Mouse (Mus musculus) erythroblast, embryonic 14.5 days (primary cell): ENCODE results near the gene Gpsm3. TPM values are rescaled to one million over a fixed set of nuclear protein-coding genes. Genes with fewer than 3 reads are reported as not detected.
A peak's percentile ranks its signal among the peaks of the same experiment; 100 is the strongest.

Source experiments
- H3K27me3 ChIP-seq: 2 replicates; pipeline ENCODE4 v1.6.1; 2012; ENCODE audit warnings: inconsistent platforms; ENCODE audit not compliant: control insufficient read depth
- H3K36me3 ChIP-seq: 2 replicates; pipeline ENCODE4 v1.6.1; 2012; ENCODE audit warnings: mild to moderate bottlenecking, inconsistent platforms; ENCODE audit not compliant: control insufficient read depth
- H3K4me1 ChIP-seq: 2 replicates; pipeline ENCODE4 v1.6.1; 2012; ENCODE audit warnings: inconsistent platforms; ENCODE audit not compliant: control insufficient read depth
- H3K4me3 ChIP-seq: replicated peaks from 2 replicates; pipeline ENCODE3; 2012; ENCODE audit warnings: moderate library complexity, mild to moderate bottlenecking, inconsistent platforms
- H3K9me3 ChIP-seq: 2 replicates; pipeline ENCODE4 v1.6.1; 2012; ENCODE audit warnings: low read length, inconsistent platforms, mixed read lengths; ENCODE audit not compliant: control insufficient read depth
- GATA1 ChIP-seq: IDR thresholded peaks from 2 replicates; pipeline ENCODE4 v1.6.1; 2012; ENCODE audit warnings: low read length, inconsistent platforms, mixed read lengths
- TAL1 ChIP-seq: IDR thresholded peaks from 3 replicates; pipeline ENCODE4 v1.6.1; 2012; ENCODE audit warnings: low read length, inconsistent platforms, mixed read lengths
- polyA plus RNA-seq: library from polyadenylated mRNA; stranded (reverse); fragments of >175 nt; gene quantifications from 2 replicates; pipeline ENCODE4 v1.2.3, GENCODE M21; 2012

Gpsm3 gene
- polyA plus RNA-seq, 1 experiment: 1.2 TPM

- Histone ChIP-seq H3K36me3 (peaks cover 40% of the 10 kb centered on the region), H3K4me1 (peaks cover 66% of the 10 kb centered on the region), H3K27me3 (no peaks in the 10 kb centered on the region), H3K4me3 (peak overlapping the region; percentile 94), H3K9me3 (no peaks in the 10 kb centered on the region)
- TF ChIP-seq GATA1 (no peak), TAL1 (no peak)
Observed at GRCm38 (mm10) chr17:34606186-34607039, 16.8 kb downstream of the Gpsm3 start.

GRCm38 (mm10) chr17:34607997-34608396 lies 18.4 kb downstream of the Gpsm3 start:
- peaks cover 47% of the 10 kb centered on the region for H3K36me3 ChIP-seq
- H3K4me1 ChIP-seq: peaks cover 56% of the 10 kb centered on the region
- TF ChIP-seq GATA1 (no peak), TAL1 (no peak)
- H3K27me3 ChIP-seq: no peaks in the 10 kb centered on the region
- no peaks in the 10 kb centered on the region for H3K9me3 ChIP-seq
- H3K4me3 ChIP-seq: no peak overlapping the region

GRCm38 (mm10) chr17:34611050-34611449 lies 21.4 kb downstream of the Gpsm3 start:
- H3K27me3 ChIP-seq: no peaks in the 10 kb centered on the region
- H3K9me3 ChIP-seq: no peaks in the 10 kb centered on the region
- peaks cover 43% of the 10 kb centered on the region for H3K4me1 ChIP-seq
- TF ChIP-seq TAL1: no peak
- TF ChIP-seq GATA1: no peak
- peaks cover 68% of the 10 kb centered on the region for H3K36me3 ChIP-seq
- no peak overlapping the region for H3K4me3 ChIP-seq

- no peak for TF ChIP-seq GATA1
- TF ChIP-seq TAL1: no peak
- H3K9me3 ChIP-seq: no peaks in the 10 kb centered on the region
- no peaks in the 10 kb centered on the region for H3K27me3 ChIP-seq
- peaks cover 23% of the 10 kb centered on the region for H3K4me1 ChIP-seq
- H3K4me3 ChIP-seq: no peak overlapping the region
- H3K36me3 ChIP-seq: peaks cover 65% of the 10 kb centered on the region
Observed at GRCm38 (mm10) chr17:34613054-34613645, 23.5 kb downstream of the Gpsm3 start.

GRCm38 (mm10) chr17:34613830-34614229 lies 24.2 kb downstream of the Gpsm3 start:
- H3K36me3 ChIP-seq: peaks cover 59% of the 10 kb centered on the region
- TF ChIP-seq GATA1: no peak
- no peak for TF ChIP-seq TAL1
- H3K27me3 ChIP-seq: no peaks in the 10 kb centered on the region
- H3K9me3 ChIP-seq: no peaks in the 10 kb centered on the region
- H3K4me1 ChIP-seq: peaks cover 17% of the 10 kb centered on the region
- H3K4me3 ChIP-seq: no peak overlapping the region

- Histone ChIP-seq H3K4me3 (no peak within 1 kb of the TSS), H3K4me1 (peaks cover 17% of the 10 kb centered on the region), H3K9me3 (no peaks in the 10 kb centered on the region), H3K27me3 (no peaks in the 10 kb centered on the region), H3K36me3 (peaks cover 51% of the 10 kb centered on the region)
- TF ChIP-seq TAL1 (no peak), GATA1 (no peak)
Observed at GRCm38 (mm10) chr17:34615871-34616270, 26.3 kb downstream of the Gpsm3 start, which contains the start of gene Egfl8. Egfl8 (minus strand) TSS chr17:34615971.

- H3K9me3 ChIP-seq: no peaks in the 10 kb centered on the region
- no peak overlapping the region for H3K4me3 ChIP-seq
- peaks cover 20% of the 10 kb centered on the region for H3K4me1 ChIP-seq
- peaks cover 30% of the 10 kb centered on the region for H3K36me3 ChIP-seq
- H3K27me3 ChIP-seq: no peaks in the 10 kb centered on the region
- TF ChIP-seq TAL1 (no peak), GATA1 (no peak)
Observed at GRCm38 (mm10) chr17:34618999-34619398, 29.4 kb downstream of the Gpsm3 start.

GRCm38 (mm10) chr17:34621006-34621405 lies 31.4 kb downstream of the Gpsm3 start:
- TF ChIP-seq GATA1: no peak
- no peak for TF ChIP-seq TAL1
- Histone ChIP-seq H3K9me3 (no peaks in the 10 kb centered on the region), H3K27me3 (no peaks in the 10 kb centered on the region), H3K4me3 (no peak overlapping the region), H3K36me3 (peaks cover 19% of the 10 kb centered on the region), H3K4me1 (peaks cover 20% of the 10 kb centered on the region)

- H3K9me3 ChIP-seq: no peaks in the 10 kb centered on the region
- peaks cover 13% of the 10 kb centered on the region for H3K36me3 ChIP-seq
- H3K4me3 ChIP-seq: no peak overlapping the region
- H3K4me1 ChIP-seq: peaks cover 41% of the 10 kb centered on the region
- no peak for TF ChIP-seq TAL1
- TF ChIP-seq GATA1: no peak
- H3K27me3 ChIP-seq: peaks cover 19% of the 10 kb centered on the region
Observed at GRCm38 (mm10) chr17:34623161-34623560, 33.6 kb downstream of the Gpsm3 start.
